Mouse (Mus musculus): ENCODE measurements at regions not wholly inside any gene's neighbourhood (a gene's known extent, or its start where the extent isn't known, plus 50 kb on each side); places are given as distances from the start of the nearest gene placed in this dataset.
A peak's percentile ranks its signal among the peaks of the same experiment; 100 is the strongest.

GRCm38 (mm10) chr8:117890211-117890610 lies 88.5 kb upstream of the Mphosph6 start:
- no peak for DNase-seq

- no peak for DNase-seq
Observed at GRCm38 (mm10) chr8:117881414-117881973, 79.8 kb upstream of the Mphosph6 start.

- DNase-seq: no peak
Observed at GRCm38 (mm10) chr8:117880279-117880975, 78.7 kb upstream of the Mphosph6 start.

GRCm38 (mm10) chr8:117873611-117874010 lies 71.9 kb upstream of the Mphosph6 start:
- no peak for DNase-seq

- DNase-seq: no peak
Observed at GRCm38 (mm10) chr8:117867138-117867537, 65.4 kb upstream of the Mphosph6 start.

GRCm38 (mm10) chr8:117865014-117865413 lies 63.3 kb upstream of the Mphosph6 start:
- no peak for DNase-seq

DNA sequence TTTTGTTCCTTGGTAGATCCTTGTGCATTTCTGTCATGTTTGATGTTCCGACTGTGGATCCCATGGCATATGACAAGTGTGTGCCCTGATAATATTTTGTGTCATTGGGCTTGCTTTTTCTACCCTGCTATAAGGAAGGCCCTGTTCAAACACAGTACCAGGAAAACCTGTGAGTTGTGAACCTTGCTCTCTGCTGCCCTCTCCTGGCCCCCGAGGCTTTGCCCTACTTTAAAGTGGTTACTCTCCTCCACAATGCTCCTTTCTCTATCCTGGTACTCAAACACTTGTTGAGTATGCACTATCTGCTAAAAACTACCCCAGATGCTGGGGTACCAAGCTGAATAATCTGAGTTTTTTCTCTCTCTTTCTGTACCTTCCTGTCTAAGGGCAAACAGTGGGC lies 62.1 kb upstream of the Mphosph6 start:
- DNase-seq: peak; percentile 4

- no peak for DNase-seq
Observed at GRCm38 (mm10) chr8:117862318-117862717, 60.6 kb upstream of the Mphosph6 start.

DNA sequence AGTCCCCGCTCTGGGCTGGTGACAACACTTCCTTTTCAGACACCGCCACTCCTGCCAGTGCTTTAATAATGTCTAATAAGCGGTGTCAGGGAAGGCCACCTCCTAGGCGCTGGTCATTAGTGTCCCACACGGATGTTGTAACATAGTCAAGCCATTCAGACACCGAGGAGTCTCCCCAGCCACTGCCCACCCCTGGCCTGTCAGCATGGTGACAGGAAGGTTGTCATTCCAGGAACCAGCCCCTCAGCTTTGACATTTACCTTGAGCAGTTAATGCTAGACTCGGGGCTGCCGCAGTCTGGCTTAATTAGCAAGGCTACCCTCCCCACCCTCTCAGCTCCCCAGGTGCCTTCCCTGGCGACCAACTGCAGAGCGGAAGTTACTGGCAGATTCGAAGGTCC lies 58.0 kb upstream of the Mphosph6 start:
- DNase-seq: no peak

DNA sequence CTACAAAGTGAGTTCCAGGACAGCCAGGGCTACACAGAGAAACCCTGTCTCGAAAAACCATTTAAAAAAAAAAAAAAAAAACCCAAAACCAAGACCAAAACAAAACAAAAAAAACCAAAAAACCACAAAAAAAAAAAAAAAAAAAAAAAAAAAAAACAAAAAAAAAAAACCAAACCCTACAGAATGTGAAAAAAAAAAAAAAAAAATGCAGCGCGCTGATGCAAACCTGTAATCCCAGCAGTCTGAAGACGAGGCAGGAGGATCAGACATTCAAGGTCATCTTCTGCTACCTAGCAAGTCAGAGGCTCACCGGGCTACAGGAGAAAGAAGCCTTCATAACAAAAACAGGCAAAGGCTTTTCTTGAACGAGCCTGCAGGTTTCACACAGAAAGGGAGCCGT lies 57.4 kb upstream of the Mphosph6 start:
- DNase-seq: no peak

- no peak for DNase-seq
Observed at GRCm38 (mm10) chr8:117856121-117856520, 54.4 kb upstream of the Mphosph6 start.

- DNase-seq: no peak
Observed at GRCm38 (mm10) chr8:117854942-117855491, 53.3 kb upstream of the Mphosph6 start.

DNA sequence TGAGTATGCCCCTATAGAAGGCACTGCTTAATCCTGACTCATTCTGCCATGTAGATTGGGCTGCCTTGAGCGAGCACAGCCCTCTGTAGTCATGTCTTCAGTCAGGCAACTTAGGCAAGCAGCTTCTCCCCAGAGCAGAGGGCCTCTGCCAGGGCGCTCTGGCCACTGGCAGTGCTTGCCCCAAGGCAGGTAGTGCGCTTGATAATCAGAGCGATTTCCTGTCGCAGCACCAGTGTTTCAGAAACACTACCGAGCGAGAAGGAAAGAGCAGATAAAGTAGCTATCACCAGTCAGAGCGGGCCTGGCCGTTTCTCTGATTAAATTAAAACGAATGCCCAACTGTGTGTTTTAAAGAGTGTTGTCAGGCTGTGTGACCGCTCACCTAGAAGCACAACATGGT lies 52.6 kb upstream of the Mphosph6 start:
- no peak for DNase-seq

- DNase-seq: no peak
Observed at GRCm38 (mm10) chr8:117853408-117853807, 51.7 kb upstream of the Mphosph6 start.

- no peak for DNase-seq
Observed at GRCm38 (mm10) chr8:117852521-117852920, 50.8 kb upstream of the Mphosph6 start.
